Mouse (Mus musculus): ENCODE data around the gene Rbm47.

Gene Rbm47

GRCm38 (mm10) chr5:66083350-66083749 lies 89.6 kb downstream of the Rbm47 start:
- no peak for DNase-seq

GRCm38 (mm10) chr5:66082229-66082572 lies 90.7 kb downstream of the Rbm47 start:
- DNase-seq = no peak

GRCm38 (mm10) chr5:66081443-66082228 lies 91.3 kb downstream of the Rbm47 start:
- DNase-seq = no peak

GRCm38 (mm10) chr5:66080529-66081220 lies 92.2 kb downstream of the Rbm47 start:
- no peak for DNase-seq

GRCm38 (mm10) chr5:66079358-66080179 lies 93.3 kb downstream of the Rbm47 start:
- no peak for DNase-seq

- DNase-seq = no peak
Observed at GRCm38 (mm10) chr5:66078491-66079012, 94.4 kb downstream of the Rbm47 start.

- no peak for DNase-seq
Observed at GRCm38 (mm10) chr5:66077416-66077815, 95.5 kb downstream of the Rbm47 start.

GRCm38 (mm10) chr5:66076685-66077301 lies 96.1 kb downstream of the Rbm47 start:
- DNase-seq = no peak

- DNase-seq = no peak
Observed at GRCm38 (mm10) chr5:66075906-66076305, 97.0 kb downstream of the Rbm47 start.

GRCm38 (mm10) chr5:66075032-66075488 lies 97.9 kb downstream of the Rbm47 start:
- no peak for DNase-seq

GRCm38 (mm10) chr5:66074235-66074634 lies 98.7 kb downstream of the Rbm47 start:
- DNase-seq = no peak

GRCm38 (mm10) chr5:66073604-66074164 lies 99.2 kb downstream of the Rbm47 start:
- DNase-seq = no peak

GRCm38 (mm10) chr5:66071722-66072121 lies 101.2 kb downstream of the Rbm47 start:
- DNase-seq = no peak

GRCm38 (mm10) chr5:66070350-66070749 lies 102.6 kb downstream of the Rbm47 start:
- DNase-seq = no peak

- DNase-seq = no peak
Observed at GRCm38 (mm10) chr5:66069470-66070144, 103.3 kb downstream of the Rbm47 start.

GRCm38 (mm10) chr5:66069133-66069469 lies 103.8 kb downstream of the Rbm47 start:
- DNase-seq = no peak

GRCm38 (mm10) chr5:66068068-66068920 lies 104.6 kb downstream of the Rbm47 start:
- no peak for DNase-seq

- DNase-seq = no peak
Observed at GRCm38 (mm10) chr5:66067219-66067618, 105.7 kb downstream of the Rbm47 start.

- no peak for DNase-seq
Observed at GRCm38 (mm10) chr5:66062930-66063220, 110.0 kb downstream of the Rbm47 start.

- DNase-seq = no peak
Observed at GRCm38 (mm10) chr5:66062046-66062929, 110.6 kb downstream of the Rbm47 start.
